Mouse (Mus musculus): ENCODE data around the gene Padi4. TPM values are rescaled to one million over a fixed set of nuclear protein-coding genes. Genes with fewer than 3 reads are reported as not detected.

The Padi4 gene
- polyA plus RNA-seq, 1 experiment from 2014 or later, result 0.30 TPM

DNA sequence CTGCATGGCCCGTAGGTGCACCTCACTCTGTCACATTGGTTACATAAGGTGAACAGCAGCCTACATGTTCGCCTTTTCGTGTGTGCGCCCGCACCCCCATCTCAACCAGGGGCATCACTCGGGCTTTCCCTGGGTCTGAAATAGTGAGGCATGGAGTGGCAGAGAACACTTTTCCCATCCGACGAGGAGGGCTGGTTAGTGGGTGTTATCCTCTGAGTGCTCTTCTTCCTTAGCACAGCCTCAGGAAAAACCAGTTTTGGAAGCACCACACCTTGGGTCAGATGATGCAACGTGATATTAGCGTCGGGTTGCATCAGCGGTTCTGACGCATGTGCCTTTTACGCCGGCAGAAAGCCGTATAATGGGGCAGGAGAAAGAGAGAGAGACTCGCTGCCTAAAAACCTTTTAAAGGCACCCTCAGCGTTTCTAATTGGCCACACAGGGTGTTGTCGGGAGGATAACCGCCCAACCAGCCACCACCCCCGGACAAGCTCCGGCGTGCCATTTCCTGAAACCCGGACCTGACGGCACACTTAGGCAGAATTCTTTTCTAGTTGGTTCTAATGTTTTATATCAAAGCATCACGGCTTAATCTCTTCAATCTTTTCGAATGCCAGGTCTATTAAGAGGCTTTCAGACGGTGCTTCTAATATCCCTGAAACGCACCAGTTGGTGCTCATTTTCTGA, 74.5 kb downstream of the Padi4 start:
- no peak overlapping the region for H3K27ac ChIP-seq
- H3K4me3 ChIP-seq, result peak overlapping the region; percentile 31
- peaks cover 7% of the 10 kb centered on the region for H3K36me3 ChIP-seq (ENCODE audit: poor library complexity, severe bottlenecking)
- peaks cover 35% of the 10 kb centered on the region for H3K4me1 ChIP-seq
- 6% methylated on average over 29 of the region's 29 CpGs for WGBS
- no peaks in the 10 kb centered on the region for H3K9me3 ChIP-seq (replicated peaks)
- peaks cover 28% of the 10 kb centered on the region for H3K27me3 ChIP-seq
- peak overlapping the region; percentile 22 for H3K9ac ChIP-seq
- no peak for ATAC-seq
- H3K4me2 ChIP-seq, result peak overlapping the region; percentile 91

Small RNAs within 50 kb of the gene (microRNA-seq; reads per million reads assigned to microRNA genes)
- gene Gm25951, result not detected

Other genes with a start within 250 kb of the Padi4 start
- 20.2 and 22.0 TPM in 2 replicates for gene Arhgef10l, start 108.2 kb downstream of the Padi4 start, polyA plus RNA-seq (2015; fragmentation: Nextera tagmentation; extraction: Ambion mirVana)
- 34.0 and 35.5 TPM in 2 replicates for gene Rcc2, start 73.7 kb downstream of the Padi4 start, polyA plus RNA-seq (2015; fragmentation: Nextera tagmentation; extraction: Ambion mirVana)
- gene Padi6, start 31.6 kb downstream of the Padi4 start, polyA plus RNA-seq (2015; fragmentation: Nextera tagmentation; extraction: Ambion mirVana), result not detected in 2 replicates
- gene Padi3, start 36.4 kb upstream of the Padi4 start, polyA plus RNA-seq (2015; fragmentation: Nextera tagmentation; extraction: Ambion mirVana), result 0.05 TPM in 1 of 2 replicates, not detected in the other
- gene Padi1, start 71.5 kb upstream of the Padi4 start, polyA plus RNA-seq (2015; fragmentation: Nextera tagmentation; extraction: Ambion mirVana), result 0.09 TPM in 1 of 2 replicates, not detected in the other
- gene Padi2, start 132.1 kb upstream of the Padi4 start, polyA plus RNA-seq (2015; fragmentation: Nextera tagmentation; extraction: Ambion mirVana), result 0.06 and 0.12 TPM in 2 replicates
- gene Sdhb, start 187.0 kb upstream of the Padi4 start, polyA plus RNA-seq (2015; fragmentation: Nextera tagmentation; extraction: Ambion mirVana), result 478 and 480 TPM in 2 replicates
- 76.9 and 85.9 TPM in 2 replicates for gene Atp13a2, start 212.6 kb upstream of the Padi4 start, polyA plus RNA-seq (2015; fragmentation: Nextera tagmentation; extraction: Ambion mirVana)
- 253 and 270 TPM in 2 replicates for gene Mfap2, start 236.2 kb upstream of the Padi4 start, polyA plus RNA-seq (2015; fragmentation: Nextera tagmentation; extraction: Ambion mirVana)

Data from forebrain, embryonic 13.5 days (tissue).